Mouse (Mus musculus) spleen, postnatal 10 days (tissue): ENCODE measurements around the gene Sik3.

Experiments used
- DNase-seq, 2 experiments: peaks; one replicate each; pipeline ENCODE4 v3.0.0; 2021 to 2022; ENCODE audit warnings: low spot score in 2 of 2

Gene Sik3

GRCm38 (mm10) chr9:46270782-46271181 lies 258.2 kb downstream of the Sik3 start:
- DNase-seq: no peak

GRCm38 (mm10) chr9:46272070-46272469 lies 259.4 kb downstream of the Sik3 start:
- DNase-seq: no peak

- peak; percentile 72 to 89 for DNase-seq
Observed at GRCm38 (mm10) chr9:46272677-46273454, 260.2 kb downstream of the Sik3 start, which contains the start of gene Zpr1. Gene Zpr1, plus strand, starts transcription at chr9:46273064.
